Mouse (Mus musculus): Measurements from ENCODE around the gene Anapc15-ps.

Gene Anapc15-ps

DNA sequence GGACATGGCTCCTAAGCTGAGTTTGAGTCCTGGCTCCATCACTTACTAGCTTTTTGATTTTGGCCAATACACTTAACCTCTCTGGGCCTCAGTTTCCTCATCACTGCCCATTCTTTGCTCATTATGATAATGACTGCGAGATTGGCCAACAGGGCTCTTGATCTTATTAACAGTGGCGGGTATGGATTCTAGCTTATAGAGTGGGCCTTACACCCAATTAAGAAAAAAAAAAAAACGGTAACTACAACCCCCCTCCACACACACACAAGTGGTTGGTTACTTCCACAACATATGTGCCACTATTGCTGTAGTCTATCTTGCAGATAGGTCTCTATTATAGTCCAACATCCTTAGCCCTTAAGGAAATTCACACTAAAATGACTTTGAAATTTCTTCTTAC lies at the start of gene Anapc15-ps:
Gene Anapc15-ps (minus strand): TSS at position 101 of the 400 bp plus-strand sequence.
- DNase-seq (ENCODE audit: low read depth) = no peak

DNA sequence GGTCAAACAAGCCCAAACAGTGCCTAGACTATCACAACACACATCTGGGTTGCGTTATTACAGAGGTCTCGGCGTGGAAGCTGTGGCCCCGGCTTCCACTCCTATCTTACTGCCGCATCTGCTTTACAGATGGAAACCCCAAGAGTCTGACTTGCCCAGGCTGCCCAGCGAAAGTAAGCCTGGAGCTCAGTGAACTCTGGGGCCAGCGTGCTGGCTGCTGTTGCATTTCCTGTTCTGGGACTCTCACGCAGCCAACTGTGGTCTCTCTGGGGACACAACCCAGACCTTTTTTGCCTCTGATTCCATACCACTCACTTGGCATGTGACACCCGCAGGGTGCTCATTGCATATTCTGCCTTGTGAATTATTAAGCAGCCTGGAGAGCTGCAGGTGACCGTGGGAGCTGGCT lies 49.0 kb upstream of the Anapc15-ps start:
- no peak for DNase-seq (ENCODE audit: low read depth)

DNA sequence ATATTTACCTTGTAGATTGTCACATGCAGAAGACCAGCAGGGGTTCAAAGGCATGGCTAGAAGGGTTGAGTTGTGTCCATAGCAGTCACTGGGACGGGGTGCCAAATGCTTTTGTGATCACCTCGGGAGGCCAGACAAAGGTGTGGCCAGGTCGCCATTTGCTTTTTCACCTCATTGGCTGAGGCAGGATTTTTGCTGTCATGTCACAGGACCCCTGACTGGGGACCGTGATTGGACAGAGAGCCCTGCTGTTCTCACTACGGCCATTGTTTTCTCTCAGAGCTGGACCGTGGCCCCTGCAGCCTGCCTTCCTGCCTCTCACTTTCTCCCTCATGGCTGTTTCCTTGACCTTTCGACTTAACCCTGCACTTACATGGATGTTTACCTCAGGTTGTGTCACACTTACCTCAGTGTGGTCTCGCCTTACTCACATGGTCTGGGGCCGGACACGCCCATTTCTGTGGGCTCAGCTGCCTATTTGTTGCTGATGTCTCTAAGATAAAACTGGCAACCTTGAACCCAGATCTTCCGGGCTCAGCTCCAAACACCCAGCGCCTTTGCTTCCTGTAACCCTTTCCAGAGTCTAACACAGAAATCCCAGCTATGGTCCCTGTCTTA lies 47.0 kb upstream of the Anapc15-ps start:
- no peak for DNase-seq (ENCODE audit: low read depth)

DNA sequence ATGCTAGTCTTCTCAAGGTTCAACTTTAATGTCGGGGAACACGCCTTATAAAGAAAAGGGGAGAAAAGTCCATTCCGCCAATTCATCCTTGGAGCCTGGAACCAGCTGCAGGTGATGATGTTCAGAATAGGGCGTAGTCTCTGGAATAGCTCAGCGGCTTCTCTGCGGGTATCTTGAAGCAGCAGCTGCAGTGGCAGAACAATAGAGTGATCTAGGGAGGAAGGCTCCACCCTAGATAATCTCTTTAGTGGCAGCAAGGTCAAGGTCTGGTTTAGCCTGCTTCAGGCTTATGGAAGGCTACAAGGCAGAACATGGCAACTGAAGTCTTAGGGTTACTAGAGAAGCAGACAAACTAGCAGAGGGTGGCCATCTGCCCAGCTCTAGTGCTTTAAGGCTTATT lies 46.2 kb upstream of the Anapc15-ps start:
- DNase-seq (ENCODE audit: low read depth) = no peak

DNA sequence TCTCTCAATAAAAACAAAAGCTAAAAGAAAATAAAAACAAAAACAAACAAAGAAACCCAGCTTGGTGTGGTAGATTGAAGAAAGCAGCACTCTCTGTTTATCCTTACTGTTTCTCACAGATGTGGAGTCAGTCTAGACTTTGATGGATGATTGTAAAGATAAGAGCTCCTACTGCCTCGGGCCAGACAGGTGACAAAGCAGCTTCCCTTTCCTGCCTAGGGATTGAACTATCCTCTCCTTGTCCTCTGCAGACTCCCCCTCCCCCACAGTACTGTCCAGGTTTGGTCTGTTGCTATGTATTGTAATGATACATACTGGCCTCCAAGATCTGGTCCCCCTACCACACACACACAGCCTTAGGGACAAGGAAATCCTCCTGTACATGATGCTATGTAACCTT lies 45.5 kb upstream of the Anapc15-ps start:
- no peak for DNase-seq (ENCODE audit: low read depth)

DNA sequence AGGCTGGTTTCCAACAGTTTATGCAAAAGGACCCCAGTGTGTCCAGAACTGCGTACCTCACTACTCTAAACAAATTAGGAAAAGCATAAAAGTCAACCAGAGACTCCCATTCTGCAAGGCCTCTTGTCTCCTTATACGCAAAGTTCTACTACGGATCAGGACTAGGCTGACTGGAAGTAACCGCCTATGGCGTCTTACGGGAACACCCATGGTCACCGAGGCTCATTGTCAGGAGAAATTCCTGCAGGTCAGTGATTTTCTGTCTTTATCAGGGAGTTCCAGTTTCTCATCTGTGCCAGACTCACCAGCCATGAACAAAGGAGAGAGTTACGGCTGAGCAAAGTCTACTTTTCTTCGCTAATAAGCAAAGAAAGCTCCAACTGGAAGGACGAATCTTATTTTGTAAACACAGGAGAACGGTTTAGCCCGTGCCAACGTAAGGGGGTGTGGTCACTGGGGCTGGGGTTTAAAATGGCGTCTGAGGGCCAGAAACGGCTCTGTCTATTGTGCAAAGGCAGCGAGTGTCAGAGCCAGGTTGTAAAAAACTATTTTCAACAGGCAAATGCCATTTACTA lies 43.9 kb upstream of the Anapc15-ps start:
- no peak for DNase-seq (ENCODE audit: low read depth)

DNA sequence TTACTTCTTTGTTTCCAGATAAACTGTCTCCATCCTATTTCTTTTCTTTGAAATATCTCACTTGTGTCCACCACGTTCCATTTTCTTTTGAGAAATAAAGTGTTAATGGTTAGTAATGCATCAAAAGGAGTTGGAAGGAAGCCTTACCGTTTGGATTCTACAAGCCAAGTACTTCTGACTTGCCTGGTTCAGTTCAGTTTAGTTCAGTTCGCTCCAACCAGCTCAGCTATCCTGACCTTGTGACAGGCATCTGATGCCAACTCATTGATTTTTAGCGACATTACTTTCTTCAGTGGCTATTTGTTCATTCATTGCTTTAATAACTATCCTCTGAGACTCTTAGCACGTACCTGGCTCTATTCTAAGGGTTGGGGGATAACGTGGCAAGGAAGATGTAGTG lies 42.4 kb upstream of the Anapc15-ps start:
- DNase-seq (ENCODE audit: low read depth) = no peak

DNA sequence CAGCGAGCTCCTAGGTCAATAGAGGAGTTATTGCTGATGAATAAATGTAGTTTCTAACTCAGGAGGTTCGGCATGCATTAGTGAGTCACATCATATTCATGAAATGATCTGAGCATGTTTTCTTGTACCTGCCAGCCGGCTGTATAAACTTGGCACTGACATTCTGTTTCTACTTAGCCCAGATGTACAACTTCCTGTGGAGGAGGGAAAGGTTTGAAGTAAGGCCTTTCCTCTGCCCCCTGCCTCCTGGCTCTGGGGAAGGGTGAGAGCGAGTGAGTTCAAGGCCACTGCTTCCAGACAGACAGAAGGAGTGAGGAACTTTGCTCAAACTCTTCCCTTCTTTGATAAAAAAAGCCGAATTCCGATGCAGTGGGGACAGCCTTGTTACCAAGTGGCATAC lies 39.0 kb upstream of the Anapc15-ps start:
- DNase-seq (ENCODE audit: low read depth) = peak; percentile 32

DNA sequence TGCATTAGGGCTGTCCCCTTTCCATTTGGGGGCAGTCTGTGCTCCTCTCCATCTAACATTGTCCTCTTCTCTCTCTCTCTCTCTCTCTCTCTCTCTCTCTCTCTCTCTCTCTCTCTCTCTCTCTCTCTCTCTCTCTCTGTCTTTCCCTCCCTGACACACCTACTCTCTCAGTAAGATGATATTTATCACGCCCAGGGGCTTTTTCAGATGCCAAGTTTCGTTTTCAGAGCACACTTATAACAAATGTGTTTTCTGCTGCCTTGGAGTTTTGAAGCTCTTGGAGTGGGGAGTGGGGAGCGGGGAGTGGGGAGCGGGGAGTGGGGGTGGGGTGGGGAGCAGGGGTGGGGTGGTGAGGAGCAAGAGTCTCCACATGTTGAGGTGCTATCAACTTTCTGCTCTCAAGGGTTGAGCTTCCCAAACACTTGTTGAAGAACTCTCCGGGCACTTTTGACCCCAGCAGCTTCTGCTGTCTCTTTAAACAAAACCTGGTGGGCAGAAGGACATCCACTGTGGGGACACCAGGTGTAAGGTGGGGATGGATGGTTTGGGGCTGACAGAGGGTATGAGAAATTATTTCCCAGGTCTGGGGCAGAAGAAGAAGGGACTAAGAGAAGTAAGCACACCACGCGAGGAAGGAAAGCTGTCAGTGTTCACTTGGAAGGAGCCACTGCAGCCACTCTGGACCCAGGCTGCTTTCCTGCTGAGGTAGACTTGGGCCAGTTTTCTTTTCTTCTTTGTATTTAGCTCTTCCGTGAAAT lies 36.8 kb upstream of the Anapc15-ps start:
- DNase-seq (ENCODE audit: low read depth) = no peak

DNA sequence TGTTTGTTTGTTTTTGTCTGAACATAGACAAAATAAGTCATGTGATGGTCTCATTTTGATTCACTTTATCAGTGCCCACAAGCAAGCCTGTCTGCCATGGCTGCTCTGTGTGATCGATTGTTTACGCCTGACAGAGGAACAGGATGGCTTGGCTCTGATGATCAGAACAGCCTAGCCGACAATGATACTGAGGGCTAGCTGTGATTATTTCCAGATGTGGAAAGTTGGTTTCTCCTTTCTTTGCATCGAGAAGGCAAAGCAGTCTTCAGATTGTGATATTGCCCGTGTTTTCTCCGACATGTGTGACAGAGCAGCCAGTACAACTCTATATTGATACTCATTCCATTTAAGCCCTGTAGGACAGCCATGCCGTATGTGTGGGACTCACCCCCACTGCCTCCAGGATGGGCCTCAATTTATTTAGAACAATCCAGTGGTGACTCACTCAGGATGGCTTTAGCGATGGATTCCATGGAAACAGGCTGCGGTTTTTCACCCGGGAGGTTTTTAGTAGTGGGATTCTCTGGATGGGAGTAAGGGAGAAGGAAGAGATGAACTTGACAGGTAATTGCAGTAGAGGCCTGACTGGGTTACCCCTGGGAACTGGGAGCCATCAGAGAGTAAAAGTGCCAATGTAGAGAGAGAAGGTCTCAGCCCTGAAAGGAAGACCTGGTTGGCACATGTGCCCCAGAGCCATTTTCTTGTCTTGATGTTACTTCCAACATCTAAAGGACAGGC lies 36.1 kb upstream of the Anapc15-ps start:
- DNase-seq (ENCODE audit: low read depth) = peak; percentile 36

DNA sequence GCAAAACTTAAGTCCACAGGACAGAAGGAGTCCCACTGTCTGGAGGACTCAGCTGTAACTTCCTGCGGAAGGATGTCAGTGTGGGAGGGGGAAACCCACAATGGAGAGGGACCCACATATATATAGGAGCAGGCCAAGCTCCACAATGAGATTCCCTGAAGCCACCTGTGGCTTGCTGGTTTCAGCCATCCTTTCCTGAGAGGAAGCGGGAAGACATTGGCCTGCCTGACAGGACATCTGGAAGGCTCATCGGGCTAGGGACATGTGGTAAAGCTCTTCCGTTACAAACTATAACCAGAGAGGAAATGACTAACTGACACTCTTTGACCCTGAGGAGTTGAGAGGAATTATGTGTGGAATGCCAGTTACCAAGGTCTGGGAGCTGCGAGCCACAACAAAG lies 34.8 kb upstream of the Anapc15-ps start:
- no peak for DNase-seq (ENCODE audit: low read depth)

DNA sequence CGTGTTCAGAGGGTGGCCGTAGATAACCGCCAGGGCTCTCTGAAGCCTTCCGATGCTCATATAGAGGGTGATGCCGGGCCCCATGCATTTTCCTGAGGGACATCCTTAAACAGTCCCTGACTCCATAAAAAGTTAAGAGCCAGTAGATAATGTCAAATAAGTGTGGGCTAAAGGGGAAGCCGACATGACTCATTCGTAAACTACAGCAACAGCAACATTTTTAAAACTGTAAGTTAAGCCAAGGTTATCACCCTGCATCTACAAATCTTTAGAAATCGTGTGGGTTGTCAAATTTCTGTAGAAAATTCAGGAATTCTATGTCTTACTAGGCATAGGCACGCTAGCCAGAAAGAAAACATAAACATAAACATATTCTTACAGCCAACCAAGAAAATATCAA lies 33.6 kb upstream of the Anapc15-ps start:
- DNase-seq (ENCODE audit: low read depth) = no peak

DNA sequence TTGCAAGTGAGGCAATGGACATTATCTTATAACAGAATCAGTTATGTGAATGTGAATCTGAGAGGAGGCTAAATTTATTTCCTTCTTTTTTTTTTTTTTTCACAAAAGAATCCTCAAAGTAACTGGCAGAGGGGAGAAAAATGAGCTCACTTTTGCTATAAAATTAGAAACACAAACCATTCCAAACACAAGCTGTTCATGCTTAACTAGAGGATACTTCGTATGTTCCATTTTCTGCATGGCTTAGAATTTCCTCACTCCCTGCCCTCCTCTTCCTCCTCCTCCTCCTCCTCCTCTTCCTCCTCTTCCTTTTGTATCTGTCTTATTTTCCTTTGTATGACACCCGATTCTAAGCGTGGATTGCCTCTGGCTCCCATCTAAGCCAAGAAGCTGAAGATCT lies 32.5 kb upstream of the Anapc15-ps start:
- DNase-seq (ENCODE audit: low read depth) = no peak

DNA sequence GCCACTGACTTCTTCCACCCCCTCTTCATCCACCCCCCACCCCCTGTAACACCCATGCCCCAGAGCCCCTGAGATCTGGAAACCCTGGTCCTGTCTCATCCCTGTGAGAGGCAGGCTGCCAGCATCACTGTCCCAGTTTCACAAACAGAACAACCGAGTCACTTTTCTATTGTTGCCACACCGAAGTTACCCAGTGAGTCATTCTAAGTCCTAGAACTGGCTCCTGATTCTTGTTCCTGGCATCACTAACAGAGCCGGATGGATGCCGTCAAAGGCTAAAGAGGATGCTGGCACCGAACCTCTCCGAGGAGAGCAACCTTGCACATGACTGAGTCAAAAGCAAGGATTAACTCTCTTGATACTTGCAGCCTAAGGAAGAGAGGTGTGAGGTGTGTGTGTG lies 31.6 kb upstream of the Anapc15-ps start:
- peak; percentile 74 for DNase-seq (ENCODE audit: low read depth)

DNA sequence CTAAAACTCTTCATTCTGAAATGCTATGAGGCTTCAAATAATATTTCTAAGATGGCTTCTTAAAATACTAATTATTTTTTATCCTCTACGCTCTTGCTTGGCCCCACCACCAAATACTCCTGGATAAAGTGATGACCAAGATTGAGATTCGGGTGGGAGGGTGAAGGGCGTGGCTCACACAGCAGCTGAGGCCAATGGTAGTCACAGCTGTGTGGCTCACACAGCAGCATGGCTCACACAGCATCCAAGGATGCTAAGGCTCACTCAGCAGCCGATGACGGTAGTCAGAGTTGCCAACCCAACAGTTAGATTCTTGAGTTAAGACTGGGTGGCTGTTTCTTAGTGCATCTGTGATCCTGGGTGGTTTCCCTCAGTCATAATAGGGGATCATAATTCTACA lies 30.5 kb upstream of the Anapc15-ps start:
- no peak for DNase-seq (ENCODE audit: low read depth)

DNA sequence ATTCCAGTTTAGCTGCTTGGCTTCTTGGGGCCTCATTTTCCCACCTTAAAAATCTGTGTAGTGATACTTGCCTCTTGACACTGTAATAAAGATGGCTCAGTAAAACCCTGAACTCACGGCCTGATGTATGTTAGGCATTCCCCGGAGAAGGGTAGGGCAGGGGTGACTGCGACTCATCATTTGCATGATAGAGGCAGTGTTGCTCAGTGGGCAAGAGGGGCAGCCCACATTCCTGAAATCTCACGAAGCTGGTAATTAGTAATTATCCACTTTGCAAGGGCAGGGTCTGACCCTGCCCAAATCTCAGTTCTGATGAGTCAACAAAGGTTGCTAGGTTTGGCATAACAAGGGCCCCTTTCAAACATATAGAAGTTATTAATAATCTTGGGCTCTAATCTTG lies 27.2 kb upstream of the Anapc15-ps start:
- no peak for DNase-seq (ENCODE audit: low read depth)

DNA sequence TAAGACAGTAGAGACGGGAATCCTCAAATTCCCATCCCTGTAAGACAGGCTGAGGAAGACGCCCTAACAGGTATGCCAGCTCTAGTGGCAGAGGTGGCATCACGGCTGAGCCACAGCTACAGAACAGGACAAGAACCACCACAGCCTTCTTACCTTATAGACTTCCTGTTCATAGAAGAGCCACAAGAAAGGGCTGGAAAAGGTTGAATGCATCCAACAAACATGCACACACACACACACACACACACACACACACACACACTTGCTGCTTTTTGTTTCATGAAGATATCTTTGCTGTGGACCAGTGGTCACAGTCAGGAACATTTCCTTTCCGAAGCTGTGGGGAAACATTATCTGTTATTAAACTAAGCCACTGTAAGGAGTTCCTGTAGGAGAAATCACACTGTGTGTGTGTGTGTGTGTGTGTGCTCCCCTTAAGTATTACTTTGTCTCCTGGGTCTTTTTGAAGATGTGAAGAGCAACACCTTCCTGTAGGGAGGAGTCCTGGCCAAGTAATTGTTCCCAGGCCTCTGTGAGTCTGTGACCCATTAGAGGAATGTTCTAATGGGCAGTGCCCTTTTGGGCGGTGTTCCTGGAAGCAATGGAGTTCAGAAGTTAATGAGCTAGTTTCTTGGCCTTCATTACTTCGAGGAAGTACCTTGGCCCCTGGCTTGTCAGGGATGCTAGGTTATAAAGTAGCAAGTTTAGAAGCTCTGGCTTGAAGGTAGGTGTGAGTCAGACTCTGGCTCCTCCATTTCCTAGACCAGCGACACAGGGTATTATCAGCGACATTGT lies 25.9 kb upstream of the Anapc15-ps start:
- no peak for DNase-seq (ENCODE audit: low read depth)

DNA sequence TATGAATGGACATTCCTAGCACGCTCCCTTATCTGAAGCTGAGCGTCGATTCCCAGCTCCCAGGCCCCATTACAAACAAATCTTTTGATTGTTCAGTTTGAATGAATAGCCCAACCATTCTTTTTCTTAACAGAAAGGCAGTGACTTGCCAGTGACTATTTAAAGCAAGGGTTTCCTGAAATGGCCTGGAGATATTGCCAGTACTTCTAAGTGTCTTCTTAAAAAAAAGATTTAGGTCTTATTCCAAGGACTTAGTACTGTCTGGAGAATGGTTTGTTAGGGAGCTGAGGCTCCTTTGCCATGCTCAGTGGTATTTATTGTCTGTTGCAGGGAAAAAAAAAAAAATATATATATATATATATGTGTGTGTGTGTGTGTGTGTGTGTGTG lies 23.0 kb upstream of the Anapc15-ps start:
- no peak for DNase-seq (ENCODE audit: low read depth)

DNA sequence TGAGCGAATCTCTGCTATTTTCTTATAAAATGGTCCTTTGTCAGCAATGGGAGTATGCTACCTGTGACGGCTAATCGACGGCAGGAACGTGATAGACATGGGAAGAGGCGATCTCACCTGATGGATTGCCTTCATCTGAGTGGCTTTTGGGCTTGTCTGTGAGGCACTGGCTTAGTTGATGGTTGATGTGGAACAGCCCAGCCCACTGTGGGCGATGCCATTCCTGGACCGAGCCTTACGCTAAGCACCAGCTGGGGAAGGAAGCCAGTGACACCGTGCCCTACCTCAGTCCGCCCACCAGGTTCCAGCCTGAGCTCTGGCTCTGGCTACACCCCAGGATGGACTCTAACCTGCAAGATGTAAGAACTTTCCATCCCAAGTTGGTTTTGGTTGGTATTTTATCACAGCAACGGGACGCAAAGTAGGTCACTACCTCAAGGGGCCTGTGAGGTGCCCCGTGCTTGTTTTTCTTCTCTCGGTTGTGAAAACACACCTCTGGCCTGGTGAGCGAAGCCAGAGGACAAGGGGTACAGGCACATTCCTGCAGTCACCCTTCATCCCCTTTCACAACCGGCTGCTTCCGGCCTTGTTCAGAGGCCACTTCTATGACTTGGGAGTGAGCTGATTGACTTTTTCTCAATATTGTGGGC lies 22.5 kb upstream of the Anapc15-ps start:
- no peak for DNase-seq (ENCODE audit: low read depth)

DNA sequence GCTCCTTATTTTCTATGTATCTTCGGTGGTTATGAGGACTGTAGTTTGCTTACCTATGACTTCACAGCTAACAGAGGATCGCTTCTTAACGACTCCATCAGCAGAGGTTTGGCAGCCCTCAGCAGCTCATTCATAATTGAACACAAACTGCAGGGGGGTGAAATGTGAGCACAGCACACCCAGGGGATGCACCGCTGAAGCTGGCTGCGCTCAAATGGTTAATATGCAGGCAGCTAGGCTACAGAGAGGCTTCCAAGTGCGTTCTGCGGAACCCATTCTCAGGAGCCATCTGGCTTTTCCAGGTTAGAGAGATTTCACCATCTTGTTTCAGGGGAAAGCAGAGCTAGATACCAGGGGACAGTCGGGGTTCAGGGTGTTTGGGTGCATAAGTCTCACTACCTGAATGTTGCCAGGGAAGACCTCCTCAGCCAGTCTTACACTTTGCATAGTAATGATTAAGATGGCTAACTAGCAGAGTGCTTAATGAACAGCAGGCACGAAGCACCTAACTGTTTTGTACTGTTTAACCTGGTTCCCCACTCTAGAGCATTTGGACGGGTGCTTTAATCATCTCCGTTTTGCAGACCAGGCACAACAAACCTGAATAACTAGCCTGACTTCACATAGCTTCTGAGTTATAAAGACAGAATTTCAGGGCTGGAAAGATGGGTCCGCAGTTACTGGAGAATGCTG lies 21.5 kb upstream of the Anapc15-ps start:
- no peak for DNase-seq (ENCODE audit: low read depth)

DNA sequence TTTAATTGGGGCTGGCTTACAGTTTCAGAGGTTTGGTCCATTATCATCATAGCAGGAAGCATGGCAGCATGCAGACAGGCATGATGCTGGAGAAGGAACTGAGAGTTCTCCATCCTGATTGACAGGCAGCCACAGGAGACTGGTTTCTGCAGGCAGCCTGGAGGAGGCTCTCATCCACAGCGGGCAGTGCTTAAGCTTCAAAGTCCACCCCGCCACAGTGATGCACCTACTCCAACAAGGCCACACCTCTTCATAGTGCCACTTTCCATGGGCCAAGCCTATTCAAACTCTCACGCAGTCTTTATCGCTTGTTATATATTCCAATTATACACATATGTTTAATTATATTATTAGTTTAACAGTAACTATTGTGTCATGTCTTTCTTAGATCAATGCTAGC lies 18.1 kb upstream of the Anapc15-ps start:
- no peak for DNase-seq (ENCODE audit: low read depth)

Measured in fibroblast of lung, adult 2 months (primary cell).